Mouse (Mus musculus) forebrain, embryonic 11.5 days (tissue): ENCODE data around the gene Atp6v0a1. TPM values are rescaled to one million over a fixed set of nuclear protein-coding genes. Genes with fewer than 3 reads are reported as not detected.
A peak's percentile ranks its signal among the peaks of the same experiment; 100 is the strongest.

Experiments used
- ATAC-seq: fragments of 200-750 bp; cut with Nextera tagmentation; replicated peaks from 2 replicates; pipeline ENCODE4 v1.8.0; 2017; ENCODE audit warnings: moderate TSS enrichment; ENCODE audit not compliant: low FRiP score
- DNase-seq: peaks from one replicate; pipeline ENCODE4 v3.0.0-alpha.2; 2017; ENCODE audit warnings: low spot score
- H3K27ac ChIP-seq: fragments of 300-500 bp; sonication (generic); 2 replicates; pipeline ENCODE4 v1.5.1; 2014; ENCODE audit warnings: low read depth, low read length
- H3K27me3 ChIP-seq: fragments of 300-500 bp; sonication (generic); 2 replicates; pipeline ENCODE4 v1.6.1; 2014; ENCODE audit warnings: mild to moderate bottlenecking, low read length, mixed read lengths; ENCODE audit not compliant: control insufficient read depth, insufficient read depth
- H3K36me3 ChIP-seq: fragments of 300-500 bp; sonication (generic); 2 replicates; pipeline ENCODE4 v1.6.1; 2014; ENCODE audit warnings: mild to moderate bottlenecking, low read length, moderate library complexity, mixed read lengths; ENCODE audit not compliant: control insufficient read depth, insufficient read depth
- H3K4me1 ChIP-seq: fragments of 300-500 bp; sonication (generic); replicated peaks from 2 replicates; pipeline ENCODE4 v1.6.1; 2014; ENCODE audit warnings: low read length, mixed read lengths; ENCODE audit not compliant: control insufficient read depth, insufficient read depth
- H3K4me2 ChIP-seq: fragments of 300-500 bp; sonication (generic); 2 replicates; pipeline ENCODE4 v1.6.1; 2014; ENCODE audit warnings: low read depth, mild to moderate bottlenecking, low read length, moderate library complexity, mixed read lengths; ENCODE audit not compliant: severe bottlenecking
- H3K4me3 ChIP-seq: fragments of 300-500 bp; sonication (generic); 2 replicates; pipeline ENCODE4 v1.5.1; 2014; ENCODE audit warnings: low read depth, low read length
- H3K9ac ChIP-seq: fragments of 300-500 bp; sonication (generic); 2 replicates; pipeline ENCODE4 v1.6.1; 2014; ENCODE audit warnings: low read length
- H3K9me3 ChIP-seq: fragments of 300-500 bp; sonication (generic); 2 replicates; pipeline ENCODE4 v1.6.1; 2016; ENCODE audit warnings: low read length, mixed read lengths; ENCODE audit not compliant: control insufficient read depth
- WGBS: fragments of 180-500 bp; shearing (Covaris S2); extraction: QIAGEN DNeasy Blood & Tissue Kit; methylation state at CpG from one replicate; pipeline ENCODE4 v1.1.7; 2014; 5-methylcytosine and 5-hydroxymethylcytosine counted together
- polyA plus RNA-seq: library from polyadenylated mRNA; unstranded; fragments of >200 nt; fragmentation: Nextera tagmentation; extraction: Ambion mirVana; gene quantifications from 2 replicates; pipeline ENCODE4 v1.2.1, GENCODE M21; 2014

Gene Atp6v0a1
- polyA plus RNA-seq, 1 experiment from 2014 or later: 47.0 TPM

DNA sequence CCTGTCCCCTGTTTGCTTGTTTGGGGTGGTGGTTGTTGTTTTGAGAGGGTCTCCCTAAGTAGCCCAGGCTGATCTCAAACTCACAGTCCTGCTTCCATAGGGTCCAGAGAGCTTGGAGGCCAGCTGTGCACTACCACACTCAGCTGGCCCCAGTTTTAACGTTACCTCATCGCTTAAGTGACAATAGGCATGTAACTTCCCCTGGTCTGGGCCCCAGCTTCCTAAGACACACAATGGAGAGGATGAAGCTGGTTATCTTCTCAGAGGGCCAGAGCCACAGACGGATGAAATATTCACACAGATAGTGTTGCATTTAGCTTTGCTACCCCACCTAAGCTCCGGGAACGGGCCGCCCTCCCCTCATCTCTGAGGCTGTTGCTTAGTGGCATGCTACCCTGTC, 43.5 kb upstream of the Atp6v0a1 start:
- Histone ChIP-seq H3K27ac (no peak overlapping the region), H3K9me3 (no peaks in the 10 kb centered on the region), H3K36me3 (no peaks in the 10 kb centered on the region), H3K27me3 (peaks cover 26% of the 10 kb centered on the region), H3K4me3 (no peak overlapping the region), H3K9ac (no peak overlapping the region), H3K4me2 (no peak overlapping the region), H3K4me1 (peaks cover 10% of the 10 kb centered on the region; the same call in 1 of the 2 replicates)
- no peak for ATAC-seq
- no peak for DNase-seq
- WGBS: 87% methylated on average over 6 of the region's 6 CpGs

DNA sequence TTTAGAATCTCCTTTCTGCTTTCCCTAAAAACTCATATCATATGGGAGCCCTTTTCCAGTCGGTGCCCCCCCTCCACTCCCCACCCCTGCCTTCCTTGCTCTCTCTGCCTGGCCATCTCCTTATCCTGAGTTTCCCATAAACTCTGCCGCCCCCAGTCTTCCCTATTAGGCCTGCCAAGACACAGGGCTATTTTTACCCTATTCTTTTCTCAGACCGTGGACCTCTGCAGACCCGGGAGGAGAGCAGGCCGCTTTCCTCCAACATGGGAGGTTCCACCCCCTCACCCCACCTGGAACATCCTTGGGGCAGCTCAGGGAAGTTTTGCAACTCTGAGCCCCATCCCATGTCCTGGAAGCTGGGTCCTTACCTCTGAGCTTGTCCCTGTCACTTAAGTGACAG, 41.9 kb upstream of the Atp6v0a1 start:
- H3K27me3 ChIP-seq: peaks cover 39% of the 10 kb centered on the region

DNA sequence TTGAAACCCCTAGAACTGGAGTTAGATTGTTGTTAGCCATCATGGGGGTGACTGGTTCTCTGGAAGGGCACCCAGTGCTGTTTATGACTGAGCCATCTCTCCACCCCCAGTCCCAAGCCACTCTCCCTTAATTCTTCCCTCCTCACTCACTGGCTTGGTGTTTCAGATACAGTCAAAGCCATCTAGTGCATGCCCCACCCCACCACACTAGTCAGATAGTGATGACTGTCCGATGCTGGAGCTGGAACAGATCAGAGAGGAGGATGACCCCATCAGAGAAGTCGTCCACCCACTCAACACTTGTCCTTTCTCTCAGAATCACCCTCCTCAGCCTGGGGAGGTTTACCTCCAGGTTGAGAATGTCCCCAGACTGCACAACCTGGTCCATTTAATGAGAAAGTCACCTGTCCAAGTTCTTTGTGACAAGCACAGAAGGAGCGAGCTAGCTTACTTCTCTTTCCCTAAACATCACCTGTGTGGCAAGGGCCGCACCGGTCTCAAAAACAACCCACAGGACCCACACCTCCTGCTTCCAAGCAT, 41.3 kb upstream of the Atp6v0a1 start:
- H3K4me2 ChIP-seq: no peak overlapping the region
- 85% methylated on average over 5 of the region's 5 CpGs for WGBS
- H3K36me3 ChIP-seq: no peaks in the 10 kb centered on the region
- no peak overlapping the region for H3K27ac ChIP-seq
- H3K9ac ChIP-seq: no peak overlapping the region
- no peak for DNase-seq
- H3K27me3 ChIP-seq: peaks cover 42% of the 10 kb centered on the region
- H3K9me3 ChIP-seq: no peaks in the 10 kb centered on the region
- no peak overlapping the region for H3K4me3 ChIP-seq
- peaks cover 10% of the 10 kb centered on the region; the same call in 1 of the 2 replicates for H3K4me1 ChIP-seq
- ATAC-seq: no peak

More for the DNA sequence above, 41.9 kb upstream of the Atp6v0a1 start:
- Histone ChIP-seq H3K4me3 (no peak overlapping the region), H3K27ac (no peak overlapping the region), H3K36me3 (no peaks in the 10 kb centered on the region), H3K9me3 (no peaks in the 10 kb centered on the region), H3K4me1 (peaks cover 10% of the 10 kb centered on the region; the same call in 1 of the 2 replicates), H3K9ac (no peak overlapping the region), H3K4me2 (no peak overlapping the region)
- no peak for ATAC-seq
- 64% methylated on average over 5 of the region's 5 CpGs for WGBS
- DNase-seq: no peak

DNA sequence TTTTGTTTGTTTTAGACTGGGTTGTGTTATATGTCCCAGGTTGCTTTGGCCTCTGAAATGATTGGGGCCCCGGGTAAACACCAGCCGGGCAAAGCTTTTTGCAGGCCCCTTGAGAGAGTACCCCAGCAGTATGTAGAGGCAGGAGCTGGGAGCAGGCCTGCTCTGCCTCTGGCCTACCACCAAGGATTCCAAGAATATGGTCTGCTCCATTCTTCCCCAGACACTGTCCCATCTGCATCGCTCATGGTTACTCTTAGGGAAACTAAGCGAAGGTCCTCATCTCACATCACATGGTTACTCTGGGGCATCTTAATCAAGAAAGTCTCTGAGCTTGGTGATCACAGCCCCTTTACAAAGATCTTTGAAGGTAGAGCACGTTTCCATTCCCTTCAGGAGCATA, 40.8 kb upstream of the Atp6v0a1 start:
- no peak overlapping the region for H3K9ac ChIP-seq
- peaks cover 45% of the 10 kb centered on the region for H3K27me3 ChIP-seq
- H3K36me3 ChIP-seq: no peaks in the 10 kb centered on the region
- H3K27ac ChIP-seq: no peak overlapping the region
- ATAC-seq (no peak), DNase-seq (no peak)
- no peak overlapping the region for H3K4me3 ChIP-seq
- H3K4me2 ChIP-seq: no peak overlapping the region
- no peaks in the 10 kb centered on the region for H3K9me3 ChIP-seq
- WGBS: 81% methylated on average over 5 of the region's 5 CpGs
- peaks cover 10% of the 10 kb centered on the region; the same call in 1 of the 2 replicates for H3K4me1 ChIP-seq

GRCm38 (mm10) chr11:100969189-100969743, 40.0 kb upstream of the Atp6v0a1 start:
- Histone ChIP-seq H3K9ac (no peak overlapping the region), H3K9me3 (no peaks in the 10 kb centered on the region), H3K27ac (no peak overlapping the region), H3K27me3 (peaks cover 46% of the 10 kb centered on the region), H3K4me2 (peak overlapping the region; percentile 32; the same call in 1 of the 2 replicates), H3K36me3 (no peaks in the 10 kb centered on the region), H3K4me3 (peak overlapping the region; percentile 30), H3K4me1 (peaks cover 10% of the 10 kb centered on the region; the same call in 1 of the 2 replicates)
- DNase-seq: no peak
- 9% methylated on average over 35 of the region's 35 CpGs for WGBS
- ATAC-seq: no peak

DNA sequence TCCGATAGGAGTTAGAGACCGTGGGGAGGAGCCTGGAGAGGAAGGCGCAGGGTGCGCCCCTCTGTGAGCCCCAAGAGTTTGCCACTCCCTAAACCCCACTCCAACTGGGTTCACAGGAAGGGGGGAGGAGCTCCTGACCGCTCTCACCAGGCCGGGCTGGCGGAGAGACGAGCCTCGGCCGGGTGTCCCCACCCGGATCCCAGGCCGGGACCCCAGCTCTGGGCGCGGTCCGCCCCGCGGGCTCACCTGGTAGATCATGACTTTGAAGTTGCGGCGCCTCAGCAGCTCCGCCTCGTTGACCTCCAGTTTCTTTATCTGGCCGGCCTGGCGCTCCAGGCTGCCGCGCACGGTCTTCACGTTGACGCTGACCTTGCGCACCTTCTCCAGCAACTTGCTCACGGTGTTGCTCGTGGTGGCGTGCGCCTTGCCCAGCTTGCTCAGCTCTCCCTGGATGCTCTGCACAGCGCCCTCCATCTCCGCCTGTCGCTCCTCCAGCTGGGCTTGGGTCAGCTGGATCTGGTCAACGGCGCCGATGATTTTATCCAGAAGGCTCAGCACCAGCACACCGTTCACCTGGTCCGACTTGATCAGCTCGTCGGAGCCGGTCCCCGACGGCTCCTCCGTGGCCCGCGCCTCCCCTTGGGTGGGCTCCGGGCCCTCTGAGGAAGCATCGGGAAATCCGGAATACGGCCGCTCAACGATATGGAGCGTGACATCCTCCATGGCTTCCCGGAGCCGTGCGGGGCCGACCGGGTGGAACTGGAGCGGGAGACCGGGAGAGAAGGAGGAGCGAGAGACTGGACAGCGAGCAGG, 39.3 kb upstream of the Atp6v0a1 start:
- peak; percentile 70 for DNase-seq
- Histone ChIP-seq H3K9ac (no peak overlapping the region), H3K36me3 (no peaks in the 10 kb centered on the region), H3K9me3 (no peaks in the 10 kb centered on the region), H3K4me2 (peak overlapping the region; percentile 32), H3K27me3 (peaks cover 46% of the 10 kb centered on the region), H3K27ac (no peak overlapping the region), H3K4me1 (peaks cover 10% of the 10 kb centered on the region; the same call in 1 of the 2 replicates), H3K4me3 (peak overlapping the region; percentile 30)
- 1% methylated on average over 65 of the region's 65 CpGs for WGBS
- no peak for ATAC-seq

GRCm38 (mm10) chr11:100970557-100970937, 38.7 kb upstream of the Atp6v0a1 start, which contains the start of gene Cavin1:
Cavin1 (minus strand) TSS chr11:100970887.
- peaks cover 46% of the 10 kb centered on the region for H3K27me3 ChIP-seq
- ATAC-seq (no peak), DNase-seq (peak; percentile 65)
- peaks cover 10% of the 10 kb centered on the region; the same call in 1 of the 2 replicates for H3K4me1 ChIP-seq
- no peak within 1 kb of the TSS for H3K27ac ChIP-seq
- H3K4me3 ChIP-seq: peak within 1 kb of the TSS; percentile 30
- H3K4me2 ChIP-seq: peak within 1 kb of the TSS; percentile 32
- H3K36me3 ChIP-seq: no peaks in the 10 kb centered on the region
- under 1% methylated on average over 20 of the region's 20 CpGs for WGBS
- no peak within 1 kb of the TSS for H3K9ac ChIP-seq
- H3K9me3 ChIP-seq: no peaks in the 10 kb centered on the region

GRCm38 (mm10) chr11:100971455-100971854, 37.8 kb upstream of the Atp6v0a1 start:
- peaks cover 46% of the 10 kb centered on the region for H3K27me3 ChIP-seq
- no peak overlapping the region for H3K4me2 ChIP-seq
- H3K9ac ChIP-seq: no peak overlapping the region
- no peak overlapping the region for H3K4me3 ChIP-seq
- H3K9me3 ChIP-seq: no peaks in the 10 kb centered on the region
- no peak overlapping the region for H3K27ac ChIP-seq
- H3K36me3 ChIP-seq: no peaks in the 10 kb centered on the region
- DNase-seq: no peak
- no peak for ATAC-seq
- H3K4me1 ChIP-seq: peaks cover 10% of the 10 kb centered on the region; the same call in 1 of the 2 replicates
- WGBS: 62% methylated on average over 10 of the region's 10 CpGs
